Mouse (Mus musculus) G1E (cell line): ENCODE results near the gene Casq1.

Experiments used
- CTCF ChIP-seq: IDR thresholded peaks from 2 replicates; pipeline ENCODE4 v1.5.1; 2012; ENCODE audit warnings: low read depth, low read length, inconsistent platforms, mixed read lengths
- GATA1 ChIP-seq: IDR thresholded peaks from 2 replicates; pipeline ENCODE4 v1.6.1; 2012; ENCODE audit warnings: borderline replicate concordance, low read length, inconsistent platforms, mixed read lengths
- POLR2AphosphoS5 ChIP-seq: IDR thresholded peaks from 2 replicates; pipeline ENCODE4 v1.6.1; 2012; ENCODE audit warnings: low read depth, low read length, inconsistent platforms; ENCODE audit not compliant: insufficient replicate concordance
- TAL1 ChIP-seq: conservative IDR thresholded peaks from 2 replicates; pipeline ENCODE4 v1.6.1; 2012; ENCODE audit warnings: low read depth, low read length, inconsistent platforms, mixed read lengths

DNA sequence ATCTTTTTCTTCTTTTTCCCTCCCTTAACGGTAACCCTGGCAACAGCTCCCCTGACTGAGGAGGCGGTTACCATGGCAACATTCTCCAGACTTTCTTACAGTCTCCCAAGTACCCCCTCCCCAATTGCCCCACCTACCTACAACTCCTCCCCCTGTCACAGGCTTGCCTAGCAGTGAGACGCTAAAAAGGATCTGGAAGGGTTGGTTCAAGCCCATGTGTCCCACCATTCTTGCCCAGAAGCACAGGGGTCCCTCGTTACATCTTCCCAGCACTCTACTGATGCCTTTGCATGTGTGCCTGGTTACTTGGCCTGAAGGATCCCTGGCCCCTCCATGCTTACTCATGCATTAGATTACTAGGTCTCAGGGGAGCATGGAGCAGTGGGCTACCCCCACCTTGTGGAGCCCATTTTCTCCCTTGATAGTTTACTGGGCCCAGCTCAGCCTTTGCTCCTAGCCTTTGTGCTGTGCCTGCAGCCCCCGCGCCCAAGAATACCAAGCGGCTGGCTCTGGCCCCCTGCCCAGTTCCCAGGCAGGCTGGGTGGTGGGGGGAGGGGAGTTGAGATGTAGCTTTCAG lies 18.7 kb downstream of the Casq1 start:
- no peak for TF ChIP-seq CTCF
- TF ChIP-seq TAL1, result no peak
- no peak for TF ChIP-seq GATA1
- no peak for TF ChIP-seq POLR2AphosphoS5
